Mouse (Mus musculus) CH12F3 (cell line): ENCODE data around the gene Inpp4b.

ENCODE experiments used
- in situ Hi-C: fragments of 300-500 bp; cut with MboI; formaldehyde crosslinking; loops from 2 replicates; pipeline ENCODE4 v1.14.3; 2020; ENCODE audit warnings: low sequenced_read_pairs

The Inpp4b gene

DNA sequence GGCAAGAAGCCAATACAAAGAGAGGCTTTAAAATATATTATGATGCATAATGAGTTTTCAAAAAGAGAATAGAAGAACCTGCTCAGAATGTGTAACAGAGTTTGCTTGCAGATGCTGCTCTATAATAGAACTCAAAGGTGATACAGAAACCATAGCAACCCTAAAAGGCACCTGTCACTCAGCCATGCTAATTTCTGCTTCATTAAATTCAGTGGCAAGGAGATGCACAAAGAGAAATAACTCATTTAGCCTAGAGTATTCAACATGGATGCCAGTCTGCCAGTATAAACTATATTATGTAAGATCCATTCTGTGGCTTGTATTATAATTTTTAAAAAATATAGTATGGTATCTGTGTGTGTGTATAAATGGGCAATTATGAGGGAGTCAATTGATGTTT is 807.9 kb downstream of the Inpp4b start:
- in situ Hi-C loops = no loop called here

GRCm38 (mm10) chr8:82157928-82158327 is 815.6 kb downstream of the Inpp4b start:
- in situ Hi-C loops = no loop called here
